Mouse (Mus musculus) neutrophil, adult 5-6 weeks (primary cell): ENCODE measurements around the gene Eya4. TPM values are rescaled to one million over a fixed set of nuclear protein-coding genes. Genes with fewer than 3 reads are reported as not detected.

Experiments used
- ATAC-seq: fragments of 151-379, 151-347 bp; 2 replicates; pipeline ENCODE4 v1.8.0; 2017; ENCODE audit warnings: mild to moderate bottlenecking, moderate TSS enrichment; ENCODE audit not compliant: insufficient number of reproducible peaks, poor library complexity, low FRiP score, severe bottlenecking; ENCODE audit errors: extremely low read depth
- total RNA-seq: library from RNA; stranded (forward); fragments of 200-1000 nt; gene quantifications from 2 replicates; pipeline ENCODE4 v1.2.3, GENCODE M21; 2017

Gene Eya4
- total RNA-seq, 1 experiment from 2014 or later, result 0.23 TPM

- ATAC-seq, result no peak
Observed at GRCm38 (mm10) chr10:23176666-23177346, 173.8 kb downstream of the Eya4 start.

GRCm38 (mm10) chr10:23171541-23171940, 179.0 kb downstream of the Eya4 start:
- no peak for ATAC-seq

GRCm38 (mm10) chr10:23165089-23165642, 185.4 kb downstream of the Eya4 start:
- no peak for ATAC-seq

GRCm38 (mm10) chr10:23159844-23160243, 190.7 kb downstream of the Eya4 start:
- ATAC-seq, result no peak

- no peak for ATAC-seq
Observed at GRCm38 (mm10) chr10:23159138-23159537, 191.4 kb downstream of the Eya4 start.

GRCm38 (mm10) chr10:23156866-23157625, 193.5 kb downstream of the Eya4 start:
- no peak for ATAC-seq

- ATAC-seq, result no peak
Observed at GRCm38 (mm10) chr10:23150401-23150800, 200.2 kb downstream of the Eya4 start.

GRCm38 (mm10) chr10:23144616-23145015, 206.0 kb downstream of the Eya4 start:
- no peak for ATAC-seq

- no peak for ATAC-seq
Observed at GRCm38 (mm10) chr10:23127947-23128346, 222.6 kb downstream of the Eya4 start.

- ATAC-seq, result no peak
Observed at GRCm38 (mm10) chr10:23127151-23127550, 223.4 kb downstream of the Eya4 start.

- no peak for ATAC-seq
Observed at GRCm38 (mm10) chr10:23126529-23126928, 224.1 kb downstream of the Eya4 start.

GRCm38 (mm10) chr10:23120437-23120836, 230.1 kb downstream of the Eya4 start:
- ATAC-seq, result no peak

GRCm38 (mm10) chr10:23116786-23117410, 233.7 kb downstream of the Eya4 start:
- no peak for ATAC-seq

GRCm38 (mm10) chr10:23116063-23116462, 234.5 kb downstream of the Eya4 start:
- no peak for ATAC-seq

- ATAC-seq, result no peak
Observed at GRCm38 (mm10) chr10:23115321-23115720, 235.3 kb downstream of the Eya4 start.

- no peak for ATAC-seq
Observed at GRCm38 (mm10) chr10:23108122-23108521, 242.5 kb downstream of the Eya4 start.

- no peak for ATAC-seq
Observed at GRCm38 (mm10) chr10:23092517-23092916, 258.1 kb downstream of the Eya4 start.

- no peak for ATAC-seq
Observed at GRCm38 (mm10) chr10:23091552-23091951, 259.0 kb downstream of the Eya4 start.

- ATAC-seq, result no peak
Observed at GRCm38 (mm10) chr10:23090323-23090722, 260.3 kb downstream of the Eya4 start.

- no peak for ATAC-seq
Observed at GRCm38 (mm10) chr10:23089271-23089670, 261.3 kb downstream of the Eya4 start.
